Mouse (Mus musculus) neutrophil, adult 59 days (primary cell): ENCODE results near the gene St6galnac6. TPM values are rescaled to one million over a fixed set of nuclear protein-coding genes. Genes with fewer than 3 reads are reported as not detected.

Experiments
- total RNA-seq, 2 experiments: library from RNA; stranded (reverse); gene quantifications; 1 replicate in 1 of 2; 2 replicates in 1 of 2; pipeline ENCODE4 v1.2.4; 2023

St6galnac6 gene
- total RNA-seq, result 10 to 100 TPM in 1 of 2 experiments, 1 to 10 TPM in 1; 9.1 to 14.1 TPM

GRCm38 (mm10) chr2:32599409-32599808, at the start of gene St6galnac6:
Gene St6galnac6 (plus strand): TSS chr2:32599709.

DNA sequence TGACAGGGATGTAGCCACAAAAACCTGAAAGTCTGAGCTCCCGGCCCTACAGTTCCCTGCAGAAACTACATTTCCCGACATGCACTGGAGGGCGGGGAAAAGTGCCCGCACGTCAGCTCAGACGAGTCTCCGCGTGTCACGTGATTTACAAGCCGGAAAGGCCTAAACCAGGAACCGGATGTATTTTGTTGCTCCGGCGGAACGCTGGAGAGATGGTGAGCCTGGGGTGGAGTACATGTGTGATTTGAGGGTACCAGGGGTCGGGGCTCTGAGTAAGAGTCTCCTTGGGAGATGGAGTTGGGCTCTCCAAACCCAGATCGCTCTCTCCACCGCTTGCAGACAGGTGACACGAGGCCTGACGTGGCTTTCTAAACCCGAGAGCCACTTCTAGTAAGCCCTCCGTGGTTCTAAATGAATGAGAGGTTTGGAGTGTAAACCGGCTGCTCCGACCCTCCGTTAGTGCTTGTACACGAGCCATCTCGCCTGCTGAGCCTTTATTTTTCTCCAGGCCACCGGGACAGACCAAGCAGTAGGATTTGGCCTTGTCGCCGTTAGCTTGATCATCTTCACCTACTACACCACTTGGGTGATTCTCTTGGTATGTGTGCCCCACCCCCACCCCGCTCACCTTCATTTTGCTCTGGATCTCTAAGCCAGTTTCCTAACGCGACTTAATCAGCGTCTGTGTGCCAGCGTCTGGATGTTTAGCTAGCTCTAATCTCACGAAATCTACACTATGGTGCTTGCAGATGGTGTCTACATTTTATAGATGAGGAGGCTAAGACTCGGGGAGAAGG, 28.6 kb upstream of the St6galnac6 start, which contains the start of gene Dpm2:
TSS of gene Dpm2 (plus strand) at position 161 of the 797 bp plus-strand sequence.

DNA sequence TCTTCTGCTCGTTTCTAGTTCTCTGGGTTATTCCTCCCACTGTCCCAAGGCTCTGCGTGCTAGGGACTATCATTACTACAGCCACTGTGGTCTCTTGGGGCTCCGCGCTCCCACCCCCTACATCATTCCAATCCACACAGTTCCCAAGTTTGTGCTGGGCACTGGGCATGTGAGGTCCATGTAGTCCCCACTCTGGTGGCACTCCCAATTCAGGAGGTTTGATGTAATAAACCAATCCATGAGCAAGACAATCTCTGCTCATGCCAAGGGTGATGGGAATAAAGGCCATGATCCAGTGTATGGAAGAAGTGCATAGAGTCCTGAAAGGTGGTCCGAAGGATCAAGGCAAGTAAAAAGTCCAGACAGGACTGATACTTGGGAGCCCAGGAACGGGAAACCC, 25.0 kb upstream of the St6galnac6 start, which contains the start of gene Pip5kl1:
TSS of gene Pip5kl1 (plus strand) at position 301 of the 400 bp plus-strand sequence.

DNA sequence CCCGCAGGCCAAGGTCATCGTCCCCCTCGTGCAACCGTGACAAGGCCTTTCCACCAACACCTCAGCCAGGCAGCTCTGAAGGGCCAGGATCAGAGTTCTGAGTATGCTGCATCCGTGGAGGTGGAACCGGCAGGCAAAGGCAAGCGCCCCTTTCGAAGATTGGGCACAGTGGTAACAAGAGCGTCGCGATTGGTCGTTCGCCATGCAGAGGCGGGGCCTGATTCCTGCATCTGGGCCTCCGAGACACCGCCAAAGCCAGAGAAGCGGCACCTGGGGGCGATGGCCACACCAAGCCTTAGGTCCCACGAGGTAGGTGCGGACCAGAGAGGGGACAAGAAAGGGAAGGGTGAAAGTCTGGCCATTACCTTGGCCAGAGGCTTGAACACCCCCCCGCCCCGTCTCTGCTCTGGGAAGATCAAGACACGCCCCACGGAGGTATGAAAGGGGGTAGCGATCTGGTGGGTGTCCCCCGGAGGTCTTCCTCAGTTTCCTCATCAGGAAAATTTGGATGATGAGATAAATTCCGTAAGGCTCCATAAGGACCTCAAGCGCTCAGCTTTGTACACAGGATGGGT, 23.8 kb upstream of the St6galnac6 start, which contains the start of gene 9430097D07Rik:
TSS of gene 9430097D07Rik (minus strand) at position 99 of the 575 bp plus-strand sequence.

GRCm38 (mm10) chr2:32586871-32587351, 12.6 kb upstream of the St6galnac6 start, which contains the start of gene St6galnac4:
Gene St6galnac4 (plus strand): TSS chr2:32587095.

GRCm38 (mm10) chr2:32621517-32621859, 22.0 kb downstream of the St6galnac6 start, which contains the start of gene Ak1:
Gene Ak1 (plus strand): TSS chr2:32621758.

DNA sequence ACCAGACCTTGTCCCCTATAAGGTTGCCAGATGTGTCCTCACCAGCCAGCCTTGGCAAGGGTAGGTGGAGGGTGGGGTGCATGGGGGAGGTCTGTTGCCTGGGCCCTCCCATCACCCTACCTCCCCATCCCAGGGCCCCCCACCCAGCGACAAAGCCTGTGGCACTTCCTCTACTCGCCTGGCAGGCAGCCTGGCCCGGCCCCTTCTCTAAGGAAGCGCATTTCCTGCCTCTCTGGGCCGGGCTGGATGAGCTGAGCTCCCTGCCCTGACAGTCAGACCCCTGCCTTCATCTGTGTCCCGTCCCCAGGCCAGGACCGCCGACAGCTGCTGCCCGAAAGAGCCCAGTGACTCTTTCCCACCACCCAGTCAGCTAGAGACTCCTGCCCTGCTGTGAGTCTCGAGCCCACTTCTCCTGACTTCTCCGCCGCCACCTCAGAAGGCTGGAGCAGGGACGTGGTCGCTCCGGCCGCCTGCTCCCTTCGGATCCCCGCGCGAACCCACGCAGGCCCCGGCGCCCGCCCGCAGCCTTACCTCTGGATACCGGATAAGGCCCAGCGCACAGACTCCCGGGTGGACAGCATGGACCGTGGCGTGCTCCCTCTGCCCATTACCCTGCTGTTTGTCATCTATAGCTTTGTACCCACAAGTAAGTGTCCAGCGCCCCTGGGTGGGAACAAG, 47.0 kb downstream of the St6galnac6 start, which contains the start of gene Eng:
TSS of gene Eng (plus strand) at position 217 of the 678 bp plus-strand sequence.

Other genes starting within 250 kb of the St6galnac6 start
- 10 to 100 TPM; 63.5 to 87.2 TPM for gene Ciz1, start 247.4 kb upstream of the St6galnac6 start, total RNA-seq
- gene Dnm1, start 246.4 kb upstream of the St6galnac6 start, total RNA-seq, result under 1 TPM in 1 of 2 experiments, not detected in 1; 0.22 TPM
- 10 to 100 TPM; 49.7 to 50.5 TPM for gene 1110008P14Rik, start 217.8 kb upstream of the St6galnac6 start, total RNA-seq
- gene Lcn2, start 211.5 kb upstream of the St6galnac6 start, total RNA-seq, result 1,000 to 10,000 TPM; 7,694 to 9,553 TPM
- gene Ptges2, start 203.8 kb upstream of the St6galnac6 start, total RNA-seq, result 10 to 100 TPM; 11.1 to 13.7 TPM
- gene Naif1, start 149.3 kb upstream of the St6galnac6 start, total RNA-seq, result 1 to 10 TPM; 5.0 to 6.0 TPM
- gene Slc25a25, start 148.3 kb upstream of the St6galnac6 start, total RNA-seq, result 10 to 100 TPM; 11.6 to 12.2 TPM
- gene Fam102a, start 64.4 kb upstream of the St6galnac6 start, total RNA-seq, result 10 to 100 TPM; 15.6 to 17.1 TPM
- gene Dpm2, start 28.9 kb upstream of the St6galnac6 start, total RNA-seq, result 10 to 100 TPM; 54.4 to 59.5 TPM
- under 1 TPM in 1 of 2 experiments, not detected in 1; 0.22 TPM for gene Pip5kl1, start 24.9 kb upstream of the St6galnac6 start, total RNA-seq
- not detected for gene 9430097D07Rik, start 24.0 kb upstream of the St6galnac6 start, total RNA-seq
- 10 to 100 TPM; 16.5 to 16.7 TPM for gene St6galnac4, start 12.6 kb upstream of the St6galnac6 start, total RNA-seq
- gene Ak1, start 22.0 kb downstream of the St6galnac6 start, total RNA-seq, result under 1 TPM; 0.51 to 0.53 TPM
- gene Eng, start 46.9 kb downstream of the St6galnac6 start, total RNA-seq, result 10 to 100 TPM; 10.3 to 11.4 TPM
- gene Fpgs, start 104.4 kb downstream of the St6galnac6 start, total RNA-seq, result 1 to 10 TPM; 4.8 to 5.6 TPM
- 100 to 1,000 TPM; 147 to 175 TPM for gene Cdk9, start 113.4 kb downstream of the St6galnac6 start, total RNA-seq
- 100 to 1,000 TPM; 245 to 274 TPM for gene Sh2d3c, start 121.3 kb downstream of the St6galnac6 start, total RNA-seq
- gene 6330409D20Rik, start 141.3 kb downstream of the St6galnac6 start, total RNA-seq, result not detected
- gene Tor2a, start 157.5 kb downstream of the St6galnac6 start, total RNA-seq, result 10 to 100 TPM; 22.0 to 22.7 TPM
- gene Ttc16, start 175.9 kb downstream of the St6galnac6 start, total RNA-seq, result not detected
- 1 to 10 TPM; 1.0 to 1.7 TPM for gene Ptrh1, start 176.1 kb downstream of the St6galnac6 start, total RNA-seq
- not detected for gene Cfap157, start 184.7 kb downstream of the St6galnac6 start, total RNA-seq
- 1 to 10 TPM; 1.2 to 1.5 TPM for gene Stxbp1, start 247.5 kb downstream of the St6galnac6 start, total RNA-seq